Mouse (Mus musculus) small intestine, adult 2 months (tissue): ENCODE results near the gene Camta1.

ENCODE experiments used
- CTCF ChIP-seq: fragments of 200-500 bp; IDR thresholded peaks from 2 replicates; pipeline ENCODE4 v1.5.1; 2012; ENCODE audit warnings: low read depth, mild to moderate bottlenecking, control low read depth, inconsistent platforms, low read length, moderate library complexity, mixed read lengths; ENCODE audit not compliant: insufficient replicate concordance, insufficient read length; ENCODE audit errors: extremely low read depth
- POLR2A ChIP-seq: fragments of 200-500 bp; IDR thresholded peaks from 2 replicates; pipeline ENCODE4 v1.6.1; 2012; ENCODE audit warnings: low read depth, mild to moderate bottlenecking, control low read depth, inconsistent platforms, low read length, moderate library complexity

- TF ChIP-seq CTCF: no peak
- no peak for TF ChIP-seq POLR2A
Measured at GRCm38 (mm10) chr4:151089270-151089669, 772.4 kb downstream of the Camta1 start, which contains the start of gene Gm13090.
